Mouse (Mus musculus) liver, postnatal 0 days (tissue): ENCODE measurements around the gene Pou2f3.

ENCODE experiments used
- CTCF ChIP-seq: sonication (generic); IDR thresholded peaks from 2 replicates; pipeline ENCODE4 v1.5.1; 2016; ENCODE audit warnings: antibody characterized with exemption, low read depth
- EP300 ChIP-seq: IDR thresholded peaks from 2 replicates; pipeline ENCODE4 v1.6.1; 2016; ENCODE audit warnings: antibody characterized with exemption, low read depth, mild to moderate bottlenecking

DNA sequence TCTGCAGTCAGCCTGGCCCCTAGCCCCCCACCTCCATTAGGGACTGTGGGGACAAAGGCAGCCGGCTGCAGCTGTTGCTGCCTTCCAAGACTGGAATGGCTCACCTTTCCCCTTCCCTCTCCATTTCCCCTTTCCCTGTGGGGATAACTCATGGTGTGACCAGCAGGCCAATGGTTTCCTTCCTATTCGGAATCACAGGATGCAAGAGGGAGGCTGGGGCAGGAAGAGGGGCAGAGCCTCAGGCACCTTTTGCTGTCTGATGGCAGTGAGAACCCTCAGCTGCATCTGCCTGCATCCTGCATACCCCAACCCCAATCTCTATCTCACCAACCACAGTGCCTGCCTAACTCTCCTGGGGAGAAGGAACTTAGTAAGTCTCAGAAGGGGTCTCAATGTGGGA is 15.3 kb upstream of the Pou2f3 start:
- TF ChIP-seq CTCF (no peak), EP300 (no peak)
